Mouse (Mus musculus): Measurements from ENCODE around the gene Alkbh4. TPM values are rescaled to one million over a fixed set of nuclear protein-coding genes. Genes with fewer than 3 reads are reported as not detected.
"Not testable (repeated sequence)": the region's sequence is repeated elsewhere in the genome, so short reads cannot be mapped to it uniquely, and the experiment has no call there.

Alkbh4 gene
- total and polyA plus RNA-seq, 2 experiments from 2014 or later = 16.1 to 16.4 TPM

- WGBS = 84% methylated on average over 10 of the region's 10 CpGs
- no peak for TF ChIP-seq CTCF (IDR thresholded peaks at IDR 0.05; ENCODE audit: low read depth)
- Histone ChIP-seq H3K27ac (ENCODE audit: low read depth, low read length) (no peak overlapping the region), H3K27me3 (ENCODE audit: insufficient read depth, low read length) (no peaks in the 10 kb centered on the region), H3K9ac (no peak overlapping the region), H3K4me3 (ENCODE audit: low read depth, low read length) (no peak overlapping the region), H3K36me3 (ENCODE audit: insufficient read depth) (no peaks in the 10 kb centered on the region), H3K9me3 (ENCODE audit: low read length) (no peaks in the 10 kb centered on the region), H3K4me2 (ENCODE audit: low read depth) (no peak overlapping the region), H3K4me1 (ENCODE audit: insufficient read depth) (no peaks in the 10 kb centered on the region)
- DNase-seq = no peak
- no peak for ATAC-seq
These were observed 37.4 kb upstream of the Alkbh4 start for GRCm38 (mm10) chr5:136098536-136098935.

GRCm38 (mm10) chr5:136102099-136102820, 33.7 kb upstream of the Alkbh4 start:
- peak; percentile 97 for ATAC-seq
- TF ChIP-seq CTCF (IDR thresholded peaks at IDR 0.05; ENCODE audit: low read depth) = peak; percentile 97
- Histone ChIP-seq H3K9ac (peak overlapping the region; percentile 48), H3K27ac (ENCODE audit: low read depth, low read length) (no peak overlapping the region), H3K4me2 (ENCODE audit: low read depth) (peak overlapping the region; percentile 84), H3K9me3 (ENCODE audit: low read length) (no peaks in the 10 kb centered on the region), H3K36me3 (ENCODE audit: insufficient read depth) (no peaks in the 10 kb centered on the region), H3K4me1 (ENCODE audit: insufficient read depth) (no peaks in the 10 kb centered on the region), H3K27me3 (ENCODE audit: insufficient read depth, low read length) (no peaks in the 10 kb centered on the region), H3K4me3 (ENCODE audit: low read depth, low read length) (peak overlapping the region; percentile 45)
- DNase-seq = peak; percentile 93
- 4% methylated on average over 41 of the region's 41 CpGs for WGBS

- ATAC-seq = no peak
- WGBS = 83% methylated on average over 5 of the region's 5 CpGs
- Histone ChIP-seq H3K36me3 (ENCODE audit: insufficient read depth) (no peaks in the 10 kb centered on the region), H3K27me3 (ENCODE audit: insufficient read depth, low read length) (no peaks in the 10 kb centered on the region), H3K4me3 (ENCODE audit: low read depth, low read length) (no peak overlapping the region), H3K9me3 (ENCODE audit: low read length) (no peaks in the 10 kb centered on the region), H3K27ac (ENCODE audit: low read depth, low read length) (no peak overlapping the region), H3K4me2 (ENCODE audit: low read depth) (no peak overlapping the region), H3K9ac (no peak overlapping the region), H3K4me1 (ENCODE audit: insufficient read depth) (no peaks in the 10 kb centered on the region)
- peak; percentile 60 for TF ChIP-seq CTCF (IDR thresholded peaks at IDR 0.05; ENCODE audit: low read depth)
- peak; percentile 7 for DNase-seq
These were observed 31.4 kb upstream of the Alkbh4 start for GRCm38 (mm10) chr5:136104511-136104910.

- H3K9ac ChIP-seq = no peak overlapping the region
- DNase-seq (no peak), ATAC-seq (no peak)
- no peak for TF ChIP-seq CTCF (IDR thresholded peaks at IDR 0.05; ENCODE audit: low read depth)
- no peaks in the 10 kb centered on the region for H3K4me1 ChIP-seq (ENCODE audit: insufficient read depth)
- no peak overlapping the region for H3K4me2 ChIP-seq (ENCODE audit: low read depth)
- H3K9me3 ChIP-seq (ENCODE audit: low read length) = no peaks in the 10 kb centered on the region
- 52% methylated on average over 2 of the region's 2 CpGs for WGBS
- H3K36me3 ChIP-seq (ENCODE audit: insufficient read depth) = no peaks in the 10 kb centered on the region
- H3K4me3 ChIP-seq (ENCODE audit: low read depth, low read length) = no peak overlapping the region
- H3K27ac ChIP-seq (ENCODE audit: low read depth, low read length) = no peak overlapping the region
- H3K27me3 ChIP-seq (ENCODE audit: insufficient read depth, low read length) = no peaks in the 10 kb centered on the region
These were observed 27.5 kb upstream of the Alkbh4 start for GRCm38 (mm10) chr5:136108486-136108885.

GRCm38 (mm10) chr5:136109042-136109441, 26.9 kb upstream of the Alkbh4 start:
- 89% methylated on average over 3 of the region's 3 CpGs for WGBS
- no peak for TF ChIP-seq CTCF (IDR thresholded peaks at IDR 0.05; ENCODE audit: low read depth)
- H3K27ac ChIP-seq (ENCODE audit: low read depth, low read length) = no peak overlapping the region
- H3K9ac ChIP-seq = no peak overlapping the region
- no peak overlapping the region for H3K4me3 ChIP-seq (ENCODE audit: low read depth, low read length)
- no peaks in the 10 kb centered on the region for H3K36me3 ChIP-seq (ENCODE audit: insufficient read depth)
- ATAC-seq (no peak), DNase-seq (no peak)
- H3K9me3 ChIP-seq (ENCODE audit: low read length) = no peaks in the 10 kb centered on the region
- no peak overlapping the region for H3K4me2 ChIP-seq (ENCODE audit: low read depth)
- no peaks in the 10 kb centered on the region for H3K27me3 ChIP-seq (ENCODE audit: insufficient read depth, low read length)
- no peaks in the 10 kb centered on the region for H3K4me1 ChIP-seq (ENCODE audit: insufficient read depth)

- not testable (repeated sequence) for H3K4me2 ChIP-seq (ENCODE audit: low read depth); H3K36me3 ChIP-seq (ENCODE audit: insufficient read depth); H3K27me3 ChIP-seq (ENCODE audit: insufficient read depth, low read length); H3K9me3 ChIP-seq (ENCODE audit: low read length); DNase-seq; H3K9ac ChIP-seq; ATAC-seq; H3K27ac ChIP-seq (ENCODE audit: low read depth, low read length); H3K4me3 ChIP-seq (ENCODE audit: low read depth, low read length)
- 49% methylated on average over 4 of the region's 4 CpGs for WGBS
- H3K4me1 ChIP-seq (ENCODE audit: insufficient read depth) = peaks cover 11% of the 10 kb centered on the region
These were observed 22.4 kb upstream of the Alkbh4 start for GRCm38 (mm10) chr5:136113546-136113945.

- WGBS = 5% methylated on average over 42 of the region's 42 CpGs
- Histone ChIP-seq H3K4me3 (ENCODE audit: low read depth, low read length) (peak within 1 kb of the TSS; percentile 87), H3K9me3 (ENCODE audit: low read length) (no peaks in the 10 kb centered on the region), H3K4me2 (ENCODE audit: low read depth) (peak within 1 kb of the TSS; percentile 72), H3K27ac (ENCODE audit: low read depth, low read length) (peak within 1 kb of the TSS; percentile 83), H3K4me1 (ENCODE audit: insufficient read depth) (peaks cover 11% of the 10 kb centered on the region), H3K36me3 (ENCODE audit: insufficient read depth) (peaks cover 10% of the 10 kb centered on the region), H3K27me3 (ENCODE audit: insufficient read depth, low read length) (no peaks in the 10 kb centered on the region), H3K9ac (peak within 1 kb of the TSS; percentile 78)
- TF ChIP-seq CTCF (IDR thresholded peaks at IDR 0.05; ENCODE audit: low read depth) = peak; percentile 100
- ATAC-seq (peak; percentile 99), DNase-seq (peak; percentile 100)
These were observed 19.8 kb upstream of the Alkbh4 start, which contains the start of gene Polr2j for GRCm38 (mm10) chr5:136115891-136116783. TSS of gene Polr2j (plus strand) at chr5:136116631.
